Mouse (Mus musculus): ENCODE data around the gene Abhd6. TPM values are rescaled to one million over a fixed set of nuclear protein-coding genes. Genes with fewer than 3 reads are reported as not detected.

Abhd6 gene
- polyA plus RNA-seq, 1 experiment from 2014 or later: 24.2 TPM

DNA sequence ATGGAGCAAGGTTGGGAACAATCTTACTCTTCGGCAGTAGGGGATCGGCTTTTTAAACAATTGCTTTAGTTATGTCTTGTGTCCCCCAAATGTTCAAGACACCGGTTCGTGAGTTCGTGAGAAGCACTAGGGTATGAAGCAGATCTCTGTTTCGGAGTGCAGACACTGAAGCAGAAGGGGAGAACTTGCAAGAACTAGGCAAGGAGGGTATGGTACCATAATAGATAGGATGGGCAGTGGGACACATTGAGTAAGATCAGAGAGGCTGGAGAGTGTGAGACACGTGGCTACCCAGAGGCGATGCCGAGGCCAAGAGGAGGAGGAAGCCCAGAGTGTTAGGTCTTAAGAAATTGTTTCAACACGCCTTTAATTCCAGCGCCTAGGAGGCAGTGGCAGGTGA, 78.0 kb downstream of the Abhd6 start:
- Histone ChIP-seq H3K9me3 (no peaks in the 10 kb centered on the region), H3K9ac (peak overlapping the region; percentile 91), H3K4me2 (peak overlapping the region; percentile 92), H3K27ac (peak overlapping the region; percentile 96), H3K4me1 (peaks cover 22% of the 10 kb centered on the region), H3K4me3 (peak overlapping the region; percentile 73), H3K36me3 (peaks cover 19% of the 10 kb centered on the region), H3K27me3 (no peaks in the 10 kb centered on the region)
- WGBS: 2% methylated on average over 11 of the region's 11 CpGs
- peak; percentile 34; the same call in 1 of the 2 replicates for ATAC-seq (ENCODE audit: insufficient number of reproducible peaks, insufficient read depth, low FRiP score, low TSS enrichment, low read depth)

DNA sequence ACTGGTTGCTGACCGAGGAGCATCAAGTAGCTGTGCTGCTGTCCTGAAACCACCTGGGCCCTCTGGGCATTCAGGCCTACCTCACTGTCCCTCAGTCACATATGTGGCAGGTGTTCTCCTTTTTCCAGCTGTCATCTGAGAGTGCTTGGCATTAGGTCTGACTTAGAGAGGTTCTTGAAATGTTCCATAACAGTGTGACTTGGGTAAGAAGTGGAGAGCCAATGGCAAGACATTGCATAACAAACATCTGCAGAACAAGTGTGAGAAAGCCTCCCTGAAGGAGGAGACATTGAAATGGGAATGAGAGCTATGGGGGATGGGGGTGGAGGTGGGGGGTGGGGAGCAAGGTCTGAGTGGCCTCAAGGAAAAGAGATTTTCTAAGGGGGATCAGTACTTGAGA, 80.2 kb downstream of the Abhd6 start:
- Histone ChIP-seq H3K9ac (no peak overlapping the region), H3K27me3 (no peaks in the 10 kb centered on the region), H3K27ac (no peak overlapping the region), H3K4me3 (no peak overlapping the region), H3K4me2 (no peak overlapping the region), H3K4me1 (peaks cover 22% of the 10 kb centered on the region), H3K36me3 (peaks cover 40% of the 10 kb centered on the region), H3K9me3 (no peaks in the 10 kb centered on the region)
- ATAC-seq (ENCODE audit: insufficient number of reproducible peaks, insufficient read depth, low FRiP score, low TSS enrichment, low read depth): no peak
- WGBS: 88% methylated on average over 1 of the region's 1 CpGs

DNA sequence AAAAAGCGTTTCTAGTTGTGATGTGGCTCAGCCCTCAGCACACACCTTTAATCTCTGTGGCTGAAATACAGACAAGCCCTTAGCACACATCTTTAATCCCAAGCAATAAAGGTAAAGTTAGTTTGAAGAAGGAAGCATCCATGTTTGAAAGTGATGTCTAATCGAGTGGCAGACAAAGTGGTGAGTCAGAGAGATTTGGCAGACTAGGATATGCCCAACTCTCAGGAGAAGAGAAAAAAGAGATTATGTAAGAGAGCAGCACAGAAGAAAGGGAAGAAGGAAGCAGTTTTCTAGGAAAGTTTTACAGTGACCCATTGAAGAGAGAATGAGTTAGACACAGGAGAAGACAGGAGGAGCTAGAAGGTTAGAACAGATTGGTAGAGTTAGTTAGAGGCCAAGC, 86.3 kb downstream of the Abhd6 start:
- H3K4me1 ChIP-seq: no peaks in the 10 kb centered on the region
- H3K4me2 ChIP-seq: no peak overlapping the region
- H3K36me3 ChIP-seq: peaks cover 68% of the 10 kb centered on the region
- H3K27ac ChIP-seq: no peak overlapping the region
- no peaks in the 10 kb centered on the region for H3K9me3 ChIP-seq
- no peak overlapping the region for H3K4me3 ChIP-seq
- no peaks in the 10 kb centered on the region for H3K27me3 ChIP-seq
- ATAC-seq (ENCODE audit: insufficient number of reproducible peaks, insufficient read depth, low FRiP score, low TSS enrichment, low read depth): no peak
- 98% methylated on average over 2 of the region's 2 CpGs for WGBS
- H3K9ac ChIP-seq: no peak overlapping the region

DNA sequence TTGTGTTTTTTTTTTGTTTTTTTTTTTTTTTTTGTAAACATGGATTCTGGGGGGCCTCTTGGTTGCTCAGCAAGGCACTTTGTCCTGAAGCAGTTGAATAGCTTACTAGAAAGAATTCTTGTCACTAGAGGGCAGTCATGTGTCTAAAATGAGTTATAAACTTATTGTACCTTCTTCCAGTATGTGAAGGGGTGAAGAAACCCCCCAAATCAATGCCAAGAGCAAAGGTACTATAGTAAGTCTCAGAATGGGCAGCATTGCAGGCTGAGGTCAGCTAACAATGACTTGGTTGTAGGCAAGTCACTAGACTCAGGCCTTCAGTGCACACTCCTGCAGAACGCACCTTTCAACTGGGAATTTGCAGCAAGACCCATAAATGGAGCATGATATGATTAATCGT, 89.9 kb downstream of the Abhd6 start:
- Histone ChIP-seq H3K9me3 (no peaks in the 10 kb centered on the region), H3K4me2 (no peak overlapping the region), H3K9ac (no peak overlapping the region), H3K27ac (no peak overlapping the region), H3K4me3 (no peak overlapping the region), H3K4me1 (no peaks in the 10 kb centered on the region), H3K27me3 (no peaks in the 10 kb centered on the region), H3K36me3 (peaks cover 34% of the 10 kb centered on the region)
- no peak for ATAC-seq (ENCODE audit: insufficient number of reproducible peaks, insufficient read depth, low FRiP score, low TSS enrichment, low read depth)
- 92% methylated on average over 2 of the region's 2 CpGs for WGBS

DNA sequence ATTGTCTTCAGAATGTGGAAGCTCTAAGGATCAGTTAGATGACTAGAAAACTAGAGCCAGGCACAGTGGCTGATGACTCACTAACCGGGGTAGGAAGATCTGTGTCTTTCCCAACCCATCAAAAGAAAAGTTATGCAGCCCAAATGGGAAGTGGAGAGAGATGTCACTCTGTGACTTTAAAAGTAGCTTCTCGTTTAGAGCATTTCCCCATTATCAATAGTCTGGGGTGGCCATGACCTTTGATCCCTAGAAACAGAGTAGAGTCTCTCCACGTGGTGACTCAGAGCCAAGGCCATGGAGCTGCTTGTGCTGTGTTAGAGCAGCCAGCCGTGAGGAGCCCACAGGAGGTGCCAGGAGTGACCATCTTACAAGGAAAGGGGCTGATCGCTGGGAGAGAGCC, 90.7 kb downstream of the Abhd6 start:
- peaks cover 3% of the 10 kb centered on the region; the same call in 1 of the 2 replicates for H3K4me1 ChIP-seq
- no peak overlapping the region for H3K4me3 ChIP-seq
- peaks cover 28% of the 10 kb centered on the region for H3K36me3 ChIP-seq
- WGBS: 51% methylated on average over 5 of the region's 5 CpGs
- ATAC-seq (ENCODE audit: insufficient number of reproducible peaks, insufficient read depth, low FRiP score, low TSS enrichment, low read depth): no peak
- no peak overlapping the region for H3K9ac ChIP-seq
- H3K4me2 ChIP-seq: no peak overlapping the region
- no peaks in the 10 kb centered on the region for H3K9me3 ChIP-seq
- no peaks in the 10 kb centered on the region for H3K27me3 ChIP-seq
- no peak overlapping the region for H3K27ac ChIP-seq

DNA sequence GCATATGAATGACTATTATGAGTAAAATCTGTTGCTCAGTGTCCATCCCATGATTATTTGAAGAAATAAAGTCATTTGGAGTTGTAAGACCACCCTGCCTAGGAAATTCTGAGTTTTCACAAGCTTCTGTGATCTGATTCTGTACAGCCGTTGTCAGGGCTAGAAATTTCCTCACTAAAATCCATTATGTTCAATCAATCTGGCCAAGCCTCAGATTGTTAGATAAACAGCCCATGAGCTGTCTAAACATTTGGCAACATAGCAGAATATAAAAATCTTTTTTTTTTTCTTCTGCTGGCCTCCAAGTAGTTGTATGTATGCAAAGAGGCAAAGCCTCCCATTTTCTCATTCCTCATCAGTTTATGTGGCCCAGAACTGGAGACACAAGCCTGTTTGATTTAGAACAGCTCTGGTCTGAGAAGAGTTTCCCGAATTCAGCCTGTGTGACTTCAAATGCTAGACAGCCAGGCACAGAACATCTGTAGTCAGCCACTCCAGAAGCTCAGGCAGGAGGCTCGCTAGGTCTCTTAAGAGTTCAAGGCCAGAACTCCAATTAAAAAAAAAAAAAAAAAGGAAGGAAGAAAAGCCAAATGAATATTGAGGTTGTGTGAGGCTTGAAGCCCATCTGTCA, 92.3 kb downstream of the Abhd6 start:
- H3K27ac ChIP-seq: no peak overlapping the region
- no peak overlapping the region for H3K4me3 ChIP-seq
- H3K9me3 ChIP-seq: no peaks in the 10 kb centered on the region
- WGBS: 57% methylated on average over 3 of the region's 3 CpGs
- peaks cover 12% of the 10 kb centered on the region for H3K36me3 ChIP-seq
- H3K4me1 ChIP-seq: peaks cover 10% of the 10 kb centered on the region; the same call in 1 of the 2 replicates
- ATAC-seq (ENCODE audit: insufficient number of reproducible peaks, insufficient read depth, low FRiP score, low TSS enrichment, low read depth): no peak
- H3K4me2 ChIP-seq: no peak overlapping the region
- H3K9ac ChIP-seq: no peak overlapping the region
- H3K27me3 ChIP-seq: no peaks in the 10 kb centered on the region

DNA sequence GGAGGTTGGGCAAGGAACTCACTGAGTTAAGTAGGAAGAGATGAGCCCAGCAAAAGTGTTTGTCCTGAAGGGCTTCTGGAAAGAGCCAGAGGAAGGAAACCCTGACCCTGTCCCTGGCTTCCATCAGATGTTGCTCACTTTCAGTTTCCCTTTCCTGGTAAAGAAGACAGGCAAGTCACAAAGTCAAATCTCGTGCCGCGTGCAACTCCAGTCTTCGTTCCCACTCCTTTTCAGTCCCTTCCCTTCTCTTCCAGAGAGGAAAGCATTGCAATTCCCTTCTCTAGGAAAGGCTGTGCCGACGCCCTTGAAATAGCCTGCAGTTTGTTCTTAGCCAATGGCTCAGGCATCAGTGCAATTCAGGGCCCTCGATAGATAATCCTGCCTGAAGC, 92.9 kb downstream of the Abhd6 start:
- Histone ChIP-seq H3K27me3 (no peaks in the 10 kb centered on the region), H3K27ac (no peak overlapping the region), H3K4me1 (peaks cover 10% of the 10 kb centered on the region; the same call in 1 of the 2 replicates), H3K4me2 (no peak overlapping the region), H3K9ac (no peak overlapping the region), H3K9me3 (no peaks in the 10 kb centered on the region), H3K4me3 (no peak overlapping the region), H3K36me3 (peaks cover 7% of the 10 kb centered on the region)
- WGBS: 67% methylated on average over 7 of the region's 7 CpGs
- ATAC-seq (ENCODE audit: insufficient number of reproducible peaks, insufficient read depth, low FRiP score, low TSS enrichment, low read depth): no peak

DNA sequence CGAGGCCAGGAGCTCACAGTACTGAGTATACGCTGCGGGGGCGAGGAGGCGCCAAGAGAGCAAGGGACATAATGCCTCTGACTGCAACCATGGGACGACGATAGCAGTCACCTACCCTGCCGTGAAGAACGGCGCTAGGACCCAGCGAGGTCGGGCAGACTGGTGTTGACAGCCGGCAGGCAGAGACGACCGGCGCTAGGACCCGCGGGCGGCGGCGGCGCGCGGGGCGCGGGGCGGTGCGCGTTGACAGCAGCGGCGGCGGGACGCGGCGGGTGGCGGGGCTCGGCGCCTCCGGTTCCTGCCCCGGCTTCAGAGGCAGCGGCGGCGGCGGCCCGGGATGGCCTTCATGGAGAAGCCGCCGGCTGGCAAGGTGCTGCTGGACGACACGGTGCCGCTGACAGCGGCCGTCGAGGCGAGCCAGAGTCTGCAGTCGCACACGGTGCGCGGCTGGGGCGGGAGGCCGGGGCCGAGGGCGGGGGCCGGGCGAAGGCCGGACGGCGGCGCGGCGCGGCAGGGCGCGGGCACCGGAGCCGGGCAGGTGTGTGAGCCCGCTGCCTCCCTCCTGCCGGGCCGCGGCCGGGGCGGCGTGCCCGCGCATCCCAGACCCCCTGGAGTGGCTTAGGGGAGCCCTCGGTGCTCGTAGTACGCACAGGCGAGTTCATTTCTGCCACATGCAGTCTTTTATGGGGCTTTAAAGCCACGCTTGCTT, 95.4 kb downstream of the Abhd6 start, which contains the start of gene Pxk:
TSS of gene Pxk (plus strand) at position 234 of the 709 bp plus-strand sequence.
- H3K9ac ChIP-seq: peak within 1 kb of the TSS; percentile 83
- H3K27ac ChIP-seq: no peak within 1 kb of the TSS; the same call in 1 of the 2 replicates
- peak; percentile 89 for ATAC-seq (ENCODE audit: insufficient number of reproducible peaks, insufficient read depth, low FRiP score, low TSS enrichment, low read depth)
- peaks cover 10% of the 10 kb centered on the region; the same call in 1 of the 2 replicates for H3K4me1 ChIP-seq
- WGBS: under 1% methylated on average over 88 of the region's 89 CpGs
- H3K27me3 ChIP-seq: no peaks in the 10 kb centered on the region
- no peaks in the 10 kb centered on the region for H3K9me3 ChIP-seq
- no peaks in the 10 kb centered on the region for H3K36me3 ChIP-seq
- H3K4me2 ChIP-seq: peak within 1 kb of the TSS; percentile 79
- H3K4me3 ChIP-seq: peak within 1 kb of the TSS; percentile 92

DNA sequence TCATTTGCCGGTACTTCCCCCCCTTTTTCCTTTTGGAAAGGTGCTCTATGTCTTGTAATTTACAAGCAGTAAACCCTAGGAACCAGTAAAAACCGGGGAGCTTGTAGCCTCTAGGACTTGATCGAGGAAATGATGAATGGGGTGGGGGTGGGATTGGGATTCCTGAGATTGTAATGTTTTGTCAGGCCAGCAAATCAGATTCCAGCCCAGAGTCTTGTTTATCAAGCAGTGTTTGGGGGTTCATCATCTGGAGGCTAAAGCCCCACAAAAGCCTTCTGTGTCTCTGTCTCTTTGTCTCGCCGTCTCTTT, 95.9 kb downstream of the Abhd6 start:
- Histone ChIP-seq H3K36me3 (no peaks in the 10 kb centered on the region), H3K9me3 (no peaks in the 10 kb centered on the region), H3K4me3 (peak overlapping the region; percentile 92), H3K27me3 (no peaks in the 10 kb centered on the region), H3K9ac (peak overlapping the region; percentile 83), H3K4me2 (peak overlapping the region; percentile 79), H3K27ac (no peak overlapping the region; the same call in 1 of the 2 replicates), H3K4me1 (peaks cover 10% of the 10 kb centered on the region; the same call in 1 of the 2 replicates)
- 2% methylated on average over 5 of the region's 5 CpGs for WGBS
- no peak for ATAC-seq (ENCODE audit: insufficient number of reproducible peaks, insufficient read depth, low FRiP score, low TSS enrichment, low read depth)

DNA sequence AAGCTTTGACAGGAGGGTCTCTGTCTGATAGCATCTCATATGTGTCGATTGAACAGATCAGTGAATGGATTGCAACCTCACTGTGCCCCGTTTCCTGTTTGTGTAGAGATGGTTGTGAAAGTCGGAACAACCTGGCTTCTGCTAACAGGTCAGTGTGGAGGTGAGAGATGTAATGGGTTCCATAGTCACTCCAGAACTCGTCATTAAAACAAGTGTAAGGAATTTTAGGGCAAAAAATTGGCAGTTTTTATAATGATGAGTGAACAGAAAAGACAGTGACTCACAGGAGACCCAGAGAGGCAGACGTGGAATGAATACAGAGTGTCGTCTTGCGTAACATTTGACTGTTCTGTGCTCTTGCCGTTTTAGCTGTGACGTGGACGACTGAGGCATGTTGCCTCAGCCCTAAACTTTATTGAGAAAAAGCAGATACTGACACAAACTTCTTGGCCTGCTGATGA, 96.9 kb downstream of the Abhd6 start:
- WGBS: 56% methylated on average over 10 of the region's 10 CpGs
- no peak overlapping the region for H3K9ac ChIP-seq
- H3K4me3 ChIP-seq: peak overlapping the region; percentile 92
- H3K27me3 ChIP-seq: no peaks in the 10 kb centered on the region
- no peak for ATAC-seq (ENCODE audit: insufficient number of reproducible peaks, insufficient read depth, low FRiP score, low TSS enrichment, low read depth)
- no peaks in the 10 kb centered on the region for H3K36me3 ChIP-seq
- peaks cover 10% of the 10 kb centered on the region; the same call in 1 of the 2 replicates for H3K4me1 ChIP-seq
- H3K4me2 ChIP-seq: peak overlapping the region; percentile 79
- no peak overlapping the region for H3K27ac ChIP-seq
- no peaks in the 10 kb centered on the region for H3K9me3 ChIP-seq

DNA sequence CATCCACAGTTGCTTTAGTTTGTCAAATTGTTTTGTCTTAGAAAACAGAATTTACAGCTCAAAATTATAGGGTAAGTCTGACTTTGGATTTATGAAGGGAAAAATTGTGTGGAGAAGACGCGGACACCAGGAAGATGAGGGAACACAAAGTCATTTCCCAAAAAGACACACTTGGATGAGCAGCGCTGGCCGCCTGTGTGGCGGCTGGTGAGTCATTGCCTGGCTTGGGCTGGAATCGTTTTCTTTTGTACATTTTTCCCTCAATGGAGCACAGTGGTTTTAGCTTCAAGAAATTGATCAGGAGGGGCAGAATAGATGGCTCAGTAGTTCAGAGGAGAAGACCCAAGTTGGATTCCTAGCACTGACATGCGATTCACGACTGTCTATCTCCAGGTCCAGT, 99.2 kb downstream of the Abhd6 start:
- Histone ChIP-seq H3K9me3 (no peaks in the 10 kb centered on the region), H3K4me2 (no peak overlapping the region), H3K36me3 (peaks cover 1% of the 10 kb centered on the region; the same call in 1 of the 2 replicates), H3K27me3 (no peaks in the 10 kb centered on the region), H3K4me3 (no peak overlapping the region), H3K9ac (no peak overlapping the region), H3K4me1 (peaks cover 10% of the 10 kb centered on the region; the same call in 1 of the 2 replicates), H3K27ac (no peak overlapping the region)
- no peak for ATAC-seq (ENCODE audit: insufficient number of reproducible peaks, insufficient read depth, low FRiP score, low TSS enrichment, low read depth)
- 92% methylated on average over 8 of the region's 8 CpGs for WGBS

DNA sequence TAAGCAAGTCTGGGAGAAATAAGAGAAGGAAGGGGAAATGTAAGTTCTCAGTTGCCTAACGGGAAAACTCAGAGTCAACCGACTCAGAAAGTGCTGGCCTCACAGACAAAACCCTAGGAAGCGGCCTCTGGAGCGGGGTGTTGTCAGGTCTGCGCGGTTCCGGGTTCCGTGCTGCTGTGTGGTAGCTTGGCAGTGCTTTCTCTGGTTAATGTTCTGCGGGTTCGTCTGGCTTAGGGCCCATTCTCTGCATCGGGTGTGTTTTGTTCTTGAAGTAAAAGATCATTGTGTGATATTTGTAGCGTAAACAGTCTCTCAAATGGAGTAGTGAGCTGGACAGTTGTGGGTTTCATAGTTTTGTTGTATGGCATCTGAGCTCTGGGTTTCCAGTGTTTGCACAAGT, 100.0 kb downstream of the Abhd6 start:
- ATAC-seq (ENCODE audit: insufficient number of reproducible peaks, insufficient read depth, low FRiP score, low TSS enrichment, low read depth): no peak
- Histone ChIP-seq H3K9me3 (no peaks in the 10 kb centered on the region), H3K27me3 (no peaks in the 10 kb centered on the region), H3K36me3 (peaks cover 5% of the 10 kb centered on the region; the same call in 1 of the 2 replicates), H3K27ac (no peak overlapping the region), H3K4me3 (no peak overlapping the region), H3K4me1 (peaks cover 10% of the 10 kb centered on the region; the same call in 1 of the 2 replicates), H3K9ac (no peak overlapping the region), H3K4me2 (no peak overlapping the region)
- 83% methylated on average over 12 of the region's 12 CpGs for WGBS
